Mouse (Mus musculus) megakaryocyte, adult 5-6 weeks (primary cell): Measurements from ENCODE around the gene Trappc12. TPM values are rescaled to one million over a fixed set of nuclear protein-coding genes. Genes with fewer than 3 reads are reported as not detected.

Source experiments
- ATAC-seq: 2 replicates; pipeline ENCODE4 v1.8.0; 2016; ENCODE audit warnings: mild to moderate bottlenecking, inconsistent platforms; ENCODE audit not compliant: poor library complexity, severe bottlenecking
- total RNA-seq, 2 experiments: library from RNA; stranded (forward) in 1 of 2; stranded (reverse) in 1 of 2; fragments of 153-499, 151-499 nt in 1 of 2; fragments of 221-1000, 200-1000 nt in 1 of 2; gene quantifications; 2 replicates each; pipeline versions ENCODE4 v1.2.3 to v1.2.4; 2015 to 2017

Gene Trappc12
- total RNA-seq, 2 experiments from 2014 or later = 29.7 to 34.3 TPM

DNA sequence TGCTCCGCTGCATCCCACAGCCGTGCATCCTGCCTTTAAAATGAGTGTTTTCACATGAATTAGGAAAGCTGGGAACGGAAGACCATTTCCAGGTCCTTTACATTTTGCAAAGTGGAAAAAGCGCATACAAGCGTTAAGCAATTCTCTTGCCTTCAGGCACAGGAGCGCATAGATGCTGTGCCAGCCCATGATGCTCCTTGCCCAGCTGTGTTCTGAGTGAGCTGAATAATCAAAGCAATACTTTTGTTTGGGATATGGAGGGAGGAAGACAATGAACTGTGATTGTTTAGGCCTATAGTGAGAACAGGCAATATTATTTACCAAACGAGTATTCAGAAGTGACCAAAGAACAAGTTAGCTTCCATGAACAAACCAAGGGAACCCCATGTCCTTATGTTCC lies 59.5 kb downstream of the Trappc12 start:
- no peak for ATAC-seq

DNA sequence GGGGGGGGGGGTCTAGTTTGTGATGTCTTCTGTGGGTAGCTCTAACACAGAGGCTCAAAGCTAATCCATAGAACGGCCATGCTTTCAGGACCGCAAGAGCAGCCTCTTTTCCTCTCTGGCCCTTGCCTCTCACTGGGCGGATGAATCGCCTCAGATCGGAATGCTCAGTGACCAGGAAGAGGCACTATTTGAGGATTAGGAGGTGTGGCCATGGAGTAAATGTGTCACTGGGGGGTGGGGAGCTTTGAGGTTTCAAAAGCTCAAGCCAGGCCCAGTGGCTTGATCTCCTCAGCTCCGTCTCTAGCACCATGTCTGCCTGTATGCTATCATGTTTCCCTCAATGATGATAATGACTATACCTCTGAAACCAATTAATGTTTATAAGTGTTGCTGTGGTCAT lies 61.3 kb downstream of the Trappc12 start:
- ATAC-seq = no peak

GRCm38 (mm10) chr12:28686199-28686879 lies 63.9 kb downstream of the Trappc12 start:
- ATAC-seq = no peak

DNA sequence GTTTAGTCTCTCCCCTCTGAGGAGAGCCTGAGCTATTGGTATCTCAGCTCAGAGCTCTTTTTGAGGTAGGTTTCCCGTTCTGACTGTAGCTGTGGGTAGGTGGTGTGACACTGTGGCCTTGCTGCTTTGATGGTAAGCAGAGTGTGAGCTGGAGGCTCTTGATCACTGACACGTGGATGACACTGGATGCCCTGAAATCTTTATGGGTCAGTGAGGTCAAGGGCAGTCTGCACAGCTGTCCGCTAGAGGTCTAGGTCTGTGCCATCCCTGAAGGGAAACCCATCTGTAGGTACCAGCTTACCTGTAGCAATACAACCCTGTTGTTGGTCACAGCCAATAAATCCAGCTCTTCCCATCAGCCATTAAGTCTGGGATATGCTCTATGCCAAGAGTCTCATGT lies 64.5 kb downstream of the Trappc12 start:
- no peak for ATAC-seq

DNA sequence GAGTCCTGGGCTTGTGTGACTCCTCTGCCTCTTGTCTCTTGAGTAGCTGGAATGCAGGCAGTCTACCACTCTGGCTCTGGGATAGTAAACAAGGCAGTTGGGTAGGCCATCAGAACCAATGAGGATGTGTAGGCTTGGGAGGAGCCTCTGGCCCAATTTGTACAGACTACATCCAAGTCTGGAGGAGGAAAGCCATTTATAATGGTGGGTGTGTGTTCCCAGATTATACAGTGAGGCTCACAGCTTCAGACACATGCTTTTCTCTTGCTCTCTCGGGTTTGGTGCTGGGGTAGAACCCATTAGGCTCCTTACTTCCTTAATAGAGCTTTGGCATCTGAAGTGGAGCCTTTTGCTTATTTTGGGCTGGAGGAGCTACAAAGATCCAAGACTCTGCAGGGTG lies 65.6 kb downstream of the Trappc12 start:
- ATAC-seq = no peak

- no peak for ATAC-seq
Measured at GRCm38 (mm10) chr12:28675925-28676209, 74.4 kb downstream of the Trappc12 start.

DNA sequence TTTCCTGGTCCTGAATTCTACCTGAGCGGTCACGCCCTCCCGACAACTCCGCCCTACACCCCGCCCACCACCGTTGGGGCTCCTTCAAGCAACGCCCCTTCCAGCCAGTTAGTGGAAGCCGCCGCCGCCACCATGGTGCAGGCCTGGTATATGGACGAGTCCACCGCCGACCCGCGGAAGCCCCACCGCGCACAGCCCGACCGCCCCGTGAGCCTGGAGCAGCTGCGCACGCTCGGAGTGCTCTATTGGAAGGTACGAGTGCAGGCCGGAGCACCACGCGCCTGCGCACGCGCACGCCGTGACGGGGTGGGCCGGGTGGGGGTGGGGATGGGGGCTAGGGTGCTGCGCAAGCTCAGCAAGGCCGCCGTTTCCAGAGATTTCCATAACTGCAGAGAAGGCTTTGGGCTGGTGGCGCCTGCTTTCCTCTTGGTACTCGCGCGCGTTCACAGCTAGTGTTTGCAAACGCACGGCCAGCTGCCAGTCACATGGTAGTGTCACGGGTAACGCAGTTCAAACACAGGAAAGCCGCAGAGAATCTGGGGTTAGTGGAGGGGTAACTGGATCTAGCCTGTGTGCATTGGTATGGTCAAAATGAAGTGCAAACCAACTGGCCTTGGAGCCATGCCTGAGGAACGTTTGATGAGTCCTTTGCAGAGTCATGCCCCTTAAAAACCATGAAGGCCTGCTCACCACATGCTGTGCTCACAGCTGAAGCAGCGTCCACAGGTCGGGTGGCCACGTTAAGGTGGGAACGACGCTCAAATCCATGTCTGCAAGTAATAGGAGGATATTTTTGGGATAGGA lies 74.9 kb downstream of the Trappc12 start, which contains the start of gene Adi1:
Adi1 (plus strand) TSS at position 111 of the 804 bp plus-strand sequence.
- peak; percentile 94 for ATAC-seq

GRCm38 (mm10) chr12:28674038-28674720 lies 76.1 kb downstream of the Trappc12 start:
- no peak for ATAC-seq

DNA sequence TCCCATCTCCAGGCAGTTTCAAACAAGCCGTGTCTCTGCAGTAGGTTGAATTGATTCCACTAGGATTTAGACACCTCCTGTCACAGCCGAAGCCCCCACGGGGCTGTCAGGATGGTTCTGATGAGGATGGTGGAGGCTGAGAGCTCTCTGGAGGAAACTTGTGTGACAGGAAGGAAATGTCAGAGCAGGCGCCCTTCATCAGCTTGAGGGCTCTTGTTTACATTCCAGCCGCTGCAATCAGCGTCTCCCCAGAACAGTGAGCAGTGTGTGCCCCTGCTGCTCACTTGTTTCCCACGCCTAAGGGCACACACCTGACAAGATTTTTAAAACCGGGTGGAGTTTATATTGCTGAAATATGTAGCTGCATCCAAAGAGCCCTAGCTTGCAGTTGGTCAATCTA lies 83.0 kb downstream of the Trappc12 start:
- ATAC-seq = no peak

DNA sequence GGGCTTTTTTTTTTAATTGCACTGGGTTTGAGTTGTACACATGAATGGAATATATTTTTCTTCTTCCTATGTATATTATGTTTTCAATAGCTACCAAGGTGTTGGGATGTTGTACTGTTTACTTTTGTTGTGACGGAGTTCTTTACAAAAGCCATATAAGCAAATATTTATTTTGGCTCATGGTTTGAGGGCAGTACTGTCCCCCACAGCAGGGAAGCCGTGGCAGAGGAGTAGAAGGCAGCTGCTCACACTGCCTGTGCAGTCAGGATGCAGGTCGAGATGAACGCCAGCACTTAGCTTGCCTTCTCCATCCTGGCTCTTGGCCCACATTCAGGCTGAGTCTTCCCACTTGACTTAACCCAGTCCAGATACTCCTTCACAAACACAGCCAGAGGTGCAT lies 83.5 kb downstream of the Trappc12 start:
- no peak for ATAC-seq

DNA sequence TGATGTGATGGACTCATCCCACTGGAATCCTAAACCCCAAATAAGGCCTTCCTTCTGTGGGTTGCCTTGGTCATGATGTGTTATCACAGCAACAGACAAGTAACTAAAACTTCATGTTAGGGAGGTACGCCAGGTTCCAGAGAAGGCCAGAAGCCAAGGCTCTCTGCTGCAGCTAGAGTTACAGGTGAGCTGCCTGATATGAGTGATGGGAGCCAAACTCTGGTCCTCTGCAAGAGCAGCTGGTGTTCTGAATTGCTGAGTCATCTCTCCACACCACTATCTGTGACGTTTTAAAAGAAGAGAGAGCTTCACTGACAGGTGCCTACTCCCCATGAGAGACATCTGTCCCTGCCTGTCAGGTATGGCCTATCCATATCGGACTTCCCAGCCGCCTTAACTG lies 87.6 kb downstream of the Trappc12 start:
- ATAC-seq = no peak

DNA sequence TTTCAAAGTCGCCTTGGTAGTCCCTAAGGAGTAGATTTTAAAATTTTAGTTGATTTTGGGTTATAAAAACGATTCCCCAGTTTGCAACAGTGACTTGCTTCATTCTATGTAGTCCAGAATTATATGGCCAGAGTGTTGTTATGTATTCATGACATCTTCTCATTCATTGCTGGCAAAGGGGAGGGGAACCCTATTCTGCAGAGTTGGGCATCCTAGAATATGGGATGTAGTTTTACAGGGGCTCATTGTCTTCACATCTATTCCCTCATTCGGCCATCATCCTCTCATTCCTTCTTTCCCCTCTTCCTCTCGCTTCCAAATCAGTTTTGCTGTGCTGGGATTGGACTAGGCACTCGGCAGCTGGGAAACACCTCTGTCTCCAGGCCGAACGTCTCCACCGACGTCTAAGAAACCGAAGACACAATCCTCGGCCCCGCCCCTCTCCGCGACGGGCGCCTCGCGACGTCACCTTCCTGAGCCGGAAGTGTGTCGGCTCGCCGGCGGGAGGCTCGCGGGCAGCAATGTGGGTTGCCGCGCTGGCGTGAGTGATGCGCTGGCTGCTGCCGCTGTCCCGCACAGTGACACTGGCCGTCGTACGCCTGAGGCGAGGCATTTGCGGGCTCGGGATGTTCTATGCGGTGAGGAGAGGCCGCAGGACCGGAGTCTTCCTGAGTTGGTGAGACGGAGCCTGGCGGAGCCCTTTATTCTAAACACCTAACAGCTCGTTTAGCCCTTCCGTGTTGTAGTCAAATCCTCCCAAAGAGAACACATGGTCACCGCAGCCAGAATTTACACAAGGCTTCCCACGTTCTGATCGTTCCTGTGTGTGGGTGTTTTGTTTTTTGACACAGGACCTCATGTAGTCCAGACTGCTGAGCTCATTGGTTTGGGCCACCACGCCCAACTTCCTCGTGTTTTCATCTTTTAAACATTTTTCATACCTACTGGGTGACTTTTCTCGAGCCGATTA lies 100.8 kb downstream of the Trappc12 start, which contains the start of gene Rnaseh1:
Rnaseh1 (plus strand) TSS at position 462 of the 970 bp plus-strand sequence.
- peak; percentile 99 for ATAC-seq

Other genes starting within 250 kb of the Trappc12 start
- not detected in 2 replicates for gene Dcdc2c, start 198.1 kb downstream of the Trappc12 start, total RNA-seq (2015)
- gene Dcdc2c, start 198.1 kb downstream of the Trappc12 start, total RNA-seq (2017) = 0.45 TPM in 1 of 2 replicates, not detected in the other
- not detected in 2 replicates for gene Allc, start 167.9 kb downstream of the Trappc12 start, total RNA-seq (2015)
- gene Allc, start 167.9 kb downstream of the Trappc12 start, total RNA-seq (2017) = not detected in 2 replicates
- 0.25 TPM in 1 of 2 replicates, not detected in the other for gene Colec11, start 127.1 kb downstream of the Trappc12 start, total RNA-seq (2015)
- gene Colec11, start 127.1 kb downstream of the Trappc12 start, total RNA-seq (2017) = 0.92 TPM in 1 of 2 replicates, not detected in the other
- 1,498 and 1,642 TPM in 2 replicates for gene Rps7, start 114.5 kb downstream of the Trappc12 start, total RNA-seq (2015)
- 2,690 and 2,962 TPM in 2 replicates for gene Rps7, start 114.5 kb downstream of the Trappc12 start, total RNA-seq (2017)
- 17.1 and 21.2 TPM in 2 replicates for gene Rnaseh1, start 100.9 kb downstream of the Trappc12 start, total RNA-seq (2015)
- 13.5 and 19.5 TPM in 2 replicates for gene Rnaseh1, start 100.9 kb downstream of the Trappc12 start, total RNA-seq (2017)
- 28.8 and 32.0 TPM in 2 replicates for gene Adi1, start 75.2 kb downstream of the Trappc12 start, total RNA-seq (2015)
- gene Adi1, start 75.2 kb downstream of the Trappc12 start, total RNA-seq (2017) = 7.6 and 9.1 TPM in 2 replicates
- gene Eipr1, start 1.3 kb upstream of the Trappc12 start, total RNA-seq (2015) = 21.2 and 22.7 TPM in 2 replicates
- gene Eipr1, start 1.3 kb upstream of the Trappc12 start, total RNA-seq (2017) = 26.9 and 33.8 TPM in 2 replicates